Mouse (Mus musculus): ENCODE results near the gene Etv6. TPM values are rescaled to one million over a fixed set of nuclear protein-coding genes. Genes with fewer than 3 reads are reported as not detected.

Etv6 gene
- polyA plus RNA-seq, 1 experiment from 2014 or later: 14.5 TPM

DNA sequence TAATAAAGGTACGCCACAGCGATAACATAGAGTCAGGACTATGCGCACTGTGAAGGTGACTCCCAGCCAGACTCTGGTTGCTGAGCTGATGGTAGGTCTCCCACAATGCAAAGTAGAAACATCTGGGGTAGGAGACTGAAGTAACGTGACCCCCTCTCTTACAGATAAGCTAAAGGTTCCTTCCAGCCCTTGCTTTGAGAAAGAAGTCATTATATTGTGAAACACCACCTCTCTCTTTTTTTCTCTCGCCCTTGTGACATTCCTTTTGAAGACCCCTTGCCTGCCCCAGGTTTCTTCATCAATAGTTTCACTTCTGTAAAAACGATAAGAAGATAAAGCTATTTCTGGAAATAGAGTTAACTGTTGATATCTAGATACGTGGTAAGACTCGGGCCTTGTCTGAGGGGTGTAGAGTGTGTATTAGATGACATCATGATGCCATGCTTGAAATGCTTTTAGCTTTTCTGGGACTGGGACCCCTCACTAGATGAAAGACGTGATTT, 99.4 kb downstream of the Etv6 start:
- ATAC-seq (ENCODE audit: insufficient number of reproducible peaks, insufficient read depth, low FRiP score, low read depth): no peak
- Histone ChIP-seq H3K4me2 (ENCODE audit: low read length) (no peak overlapping the region), H3K4me1 (ENCODE audit: control insufficient read depth in 2 of 2, insufficient read depth in 2 of 2, low read length in 2 of 2) (peaks cover 24 to 44% of the 10 kb centered on the region in 2 experiments), H3K36me3 (ENCODE audit: control insufficient read depth, insufficient read depth, low read length) (peaks cover 14% of the 10 kb centered on the region), H3K27me3 (ENCODE audit: control insufficient read depth, insufficient read depth, low read length) (no peaks in the 10 kb centered on the region), H3K9ac (ENCODE audit: low read length) (no peak overlapping the region), H3K27ac (replicated peaks in 1 of 2; ENCODE audit: control insufficient read depth in 1 of 2, insufficient read depth in 1 of 2, low read depth in 2 of 2, low read length in 2 of 2) (no peak overlapping the region), H3K9me3 (ENCODE audit: control insufficient read depth, low read length) (no peaks in the 10 kb centered on the region), H3K4me3 (ENCODE audit: control insufficient read depth in 1 of 2, insufficient read depth in 1 of 2, low read depth in 1 of 2, low read length in 2 of 2) (no peak overlapping the region)
- 72% methylated on average over 9 of the region's 9 CpGs for WGBS

DNA sequence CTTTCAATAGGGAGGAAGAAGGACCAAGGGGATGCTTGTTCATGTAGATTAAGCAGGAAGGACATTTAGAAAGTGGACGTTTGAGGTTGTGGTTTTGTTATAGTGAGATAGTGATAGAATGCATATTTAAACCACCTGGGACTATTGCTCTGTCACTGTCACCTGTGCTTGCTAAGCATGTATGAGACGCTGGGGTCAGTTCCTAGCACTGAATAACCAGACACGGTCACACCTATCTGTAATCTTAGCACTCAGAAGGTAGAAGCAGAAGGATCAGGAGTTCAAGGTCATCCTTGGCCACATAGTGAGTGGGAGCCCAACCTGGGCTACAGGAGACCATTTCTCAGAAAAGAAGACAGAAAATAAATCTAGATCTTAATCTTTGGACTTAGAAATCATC, 100.8 kb downstream of the Etv6 start:
- no peaks in the 10 kb centered on the region for H3K9me3 ChIP-seq (ENCODE audit: control insufficient read depth, low read length)
- H3K27ac ChIP-seq (replicated peaks in 1 of 2; ENCODE audit: control insufficient read depth in 1 of 2, insufficient read depth in 1 of 2, low read depth in 2 of 2, low read length in 2 of 2): no peak overlapping the region
- H3K9ac ChIP-seq (ENCODE audit: low read length): no peak overlapping the region
- peaks cover 28 to 50% of the 10 kb centered on the region in 2 experiments for H3K4me1 ChIP-seq (ENCODE audit: control insufficient read depth in 2 of 2, insufficient read depth in 2 of 2, low read length in 2 of 2)
- H3K4me3 ChIP-seq (ENCODE audit: control insufficient read depth in 1 of 2, insufficient read depth in 1 of 2, low read depth in 1 of 2, low read length in 2 of 2): no peak overlapping the region
- WGBS: 71% methylated on average over 3 of the region's 3 CpGs
- no peak overlapping the region for H3K4me2 ChIP-seq (ENCODE audit: low read length)
- H3K36me3 ChIP-seq (ENCODE audit: control insufficient read depth, insufficient read depth, low read length): peaks cover 14% of the 10 kb centered on the region
- no peak for ATAC-seq (ENCODE audit: insufficient number of reproducible peaks, insufficient read depth, low FRiP score, low read depth)
- H3K27me3 ChIP-seq (ENCODE audit: control insufficient read depth, insufficient read depth, low read length): no peaks in the 10 kb centered on the region

DNA sequence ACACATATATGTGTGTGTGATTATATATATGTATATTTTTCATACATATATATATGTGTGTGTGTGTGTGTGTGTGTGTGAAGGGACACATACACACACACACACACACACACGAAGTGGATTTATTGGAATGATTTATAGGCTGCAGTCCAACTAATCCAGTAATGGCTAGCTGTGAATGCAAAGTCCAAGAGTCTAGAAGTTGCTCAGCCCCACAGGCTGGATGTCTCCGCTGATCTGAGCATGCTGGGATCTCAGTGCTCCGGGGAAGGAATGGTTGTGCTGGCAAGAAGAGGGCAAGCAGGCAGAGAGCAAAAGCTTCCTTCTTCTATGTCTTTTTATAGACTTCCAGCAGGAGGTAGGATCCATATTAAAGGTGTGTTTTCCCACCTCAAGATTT, 103.9 kb downstream of the Etv6 start:
- WGBS: 89% methylated on average over 3 of the region's 3 CpGs
- Histone ChIP-seq H3K9ac (ENCODE audit: low read length) (no peak overlapping the region), H3K9me3 (ENCODE audit: control insufficient read depth, low read length) (no peaks in the 10 kb centered on the region), H3K4me2 (ENCODE audit: low read length) (no peak overlapping the region), H3K27ac (replicated peaks in 1 of 2; ENCODE audit: control insufficient read depth in 1 of 2, insufficient read depth in 1 of 2, low read depth in 2 of 2, low read length in 2 of 2) (no peak overlapping the region), H3K4me3 (ENCODE audit: control insufficient read depth in 1 of 2, insufficient read depth in 1 of 2, low read depth in 1 of 2, low read length in 2 of 2) (no peak overlapping the region), H3K4me1 (ENCODE audit: control insufficient read depth in 2 of 2, insufficient read depth in 2 of 2, low read length in 2 of 2) (peaks cover 36 to 61% of the 10 kb centered on the region in 2 experiments), H3K36me3 (ENCODE audit: control insufficient read depth, insufficient read depth, low read length) (peaks cover 14% of the 10 kb centered on the region), H3K27me3 (ENCODE audit: control insufficient read depth, insufficient read depth, low read length) (no peaks in the 10 kb centered on the region)
- ATAC-seq (ENCODE audit: insufficient number of reproducible peaks, insufficient read depth, low FRiP score, low read depth): no peak

DNA sequence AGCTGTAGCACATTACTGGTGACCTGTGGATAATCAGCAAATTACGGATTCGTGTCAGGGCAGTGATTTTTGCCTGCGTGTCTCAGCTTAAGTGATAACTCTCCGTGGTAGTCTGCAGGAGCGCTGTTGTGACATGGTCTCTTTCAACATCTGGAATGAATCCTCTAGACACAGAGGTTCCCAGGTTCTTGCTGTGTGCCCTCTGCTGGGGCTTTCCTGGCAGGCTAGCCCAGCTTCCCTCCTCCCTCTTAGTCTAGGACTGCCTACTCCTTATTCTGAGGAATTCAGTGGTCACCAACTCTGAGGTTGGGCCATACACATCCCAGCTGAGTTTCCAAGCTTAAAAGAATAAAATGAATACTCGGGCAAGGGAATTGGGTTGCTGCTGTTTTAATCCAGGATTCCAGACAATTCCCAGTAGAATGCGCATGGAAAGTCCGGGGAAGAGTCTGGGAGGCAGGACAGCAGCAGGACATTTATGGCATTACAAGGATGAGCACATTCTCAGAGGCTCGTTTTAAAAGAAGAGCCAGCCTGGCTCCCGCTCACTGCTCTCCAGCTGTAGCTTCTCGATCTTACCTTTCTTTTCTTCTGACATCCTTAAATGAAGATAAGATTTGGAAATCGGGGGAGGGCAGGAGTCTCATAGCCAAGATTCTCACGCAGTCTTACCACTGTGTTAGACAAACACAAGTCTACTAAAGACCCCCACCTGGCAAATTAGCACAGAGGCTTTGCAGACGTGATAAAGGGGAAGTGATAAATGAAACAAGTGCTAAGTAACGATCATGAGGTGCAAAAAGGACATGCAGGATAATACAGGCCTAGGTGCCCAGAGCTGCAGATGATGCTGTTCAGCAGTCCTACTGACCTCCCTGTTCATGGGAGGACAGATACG, 105.5 kb downstream of the Etv6 start:
- Histone ChIP-seq H3K4me3 (ENCODE audit: control insufficient read depth in 1 of 2, insufficient read depth in 1 of 2, low read depth in 1 of 2, low read length in 2 of 2) (no peak overlapping the region), H3K9ac (ENCODE audit: low read length) (peak overlapping the region; percentile 35; the same call in 1 of the 2 replicates), H3K4me1 (ENCODE audit: control insufficient read depth in 2 of 2, insufficient read depth in 2 of 2, low read length in 2 of 2) (peaks cover 36 to 72% of the 10 kb centered on the region in 2 experiments), H3K27me3 (ENCODE audit: control insufficient read depth, insufficient read depth, low read length) (no peaks in the 10 kb centered on the region), H3K36me3 (ENCODE audit: control insufficient read depth, insufficient read depth, low read length) (peaks cover 14% of the 10 kb centered on the region), H3K9me3 (ENCODE audit: control insufficient read depth, low read length) (no peaks in the 10 kb centered on the region), H3K27ac (replicated peaks in 1 of 2; ENCODE audit: control insufficient read depth in 1 of 2, insufficient read depth in 1 of 2, low read depth in 2 of 2, low read length in 2 of 2) (peak overlapping the region in 1 of 2 experiments; percentile 12; a peak in 1 of 4 replicates), H3K4me2 (ENCODE audit: low read length) (no peak overlapping the region)
- ATAC-seq (ENCODE audit: insufficient number of reproducible peaks, insufficient read depth, low FRiP score, low read depth): no peak
- 45% methylated on average over 16 of the region's 16 CpGs for WGBS

DNA sequence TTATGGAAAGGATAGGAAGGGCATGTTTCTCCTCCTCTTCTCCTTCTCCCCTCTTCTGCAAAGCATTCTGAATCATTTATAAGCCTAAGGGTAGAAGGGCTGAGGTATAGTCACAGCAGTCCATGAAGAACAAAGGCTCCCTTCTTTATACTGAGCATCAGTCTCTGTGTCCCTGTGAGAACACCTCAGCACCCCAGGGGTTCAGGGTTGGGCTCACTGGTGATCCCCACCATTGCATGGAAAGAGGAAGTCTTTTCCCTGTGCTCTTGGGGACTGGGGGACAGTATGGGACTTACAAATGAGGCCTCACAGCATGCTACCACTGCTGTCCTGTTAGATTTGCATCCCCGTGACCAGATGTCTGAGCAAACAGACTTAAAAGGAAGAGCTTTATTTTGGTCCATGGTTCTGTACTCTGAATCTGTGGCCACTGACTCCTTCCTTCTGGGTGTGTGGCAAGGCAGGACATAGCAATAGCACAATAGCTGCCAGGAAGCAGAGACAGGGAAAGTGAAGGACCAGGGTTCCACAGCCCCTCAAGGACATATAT, 106.2 kb downstream of the Etv6 start:
- WGBS: 78% methylated on average over 1 of the region's 1 CpGs
- H3K9ac ChIP-seq (ENCODE audit: low read length): no peak overlapping the region

DNA sequence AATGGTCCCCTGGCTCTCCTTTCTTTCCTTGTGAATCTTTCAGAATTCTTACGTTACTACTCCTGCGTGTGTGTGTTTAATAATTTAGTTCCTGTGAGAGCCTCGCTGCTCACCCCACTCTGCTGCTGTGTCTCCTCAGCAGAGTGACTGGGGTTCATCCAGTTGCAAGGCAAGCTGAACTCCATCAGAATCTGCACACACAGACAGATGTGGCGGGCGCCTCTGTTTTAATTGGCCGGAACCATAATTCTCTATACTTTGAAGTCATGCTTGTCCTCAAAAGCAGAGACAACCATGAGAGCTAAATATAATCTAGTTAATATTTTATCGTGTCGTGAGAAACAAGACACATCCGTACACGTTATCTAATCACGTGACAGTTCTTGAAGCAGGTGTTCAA, 107.2 kb downstream of the Etv6 start:
- H3K27ac ChIP-seq (replicated peaks in 1 of 2; ENCODE audit: control insufficient read depth in 1 of 2, insufficient read depth in 1 of 2, low read depth in 2 of 2, low read length in 2 of 2): peak overlapping the region; percentile 92
- no peak overlapping the region for H3K4me2 ChIP-seq (ENCODE audit: low read length)
- peaks cover 38 to 80% of the 10 kb centered on the region in 2 experiments for H3K4me1 ChIP-seq (ENCODE audit: control insufficient read depth in 2 of 2, insufficient read depth in 2 of 2, low read length in 2 of 2)
- H3K36me3 ChIP-seq (ENCODE audit: control insufficient read depth, insufficient read depth, low read length): peaks cover 10% of the 10 kb centered on the region; the same call in 1 of the 2 replicates
- no peak for ATAC-seq (ENCODE audit: insufficient number of reproducible peaks, insufficient read depth, low FRiP score, low read depth)
- no peaks in the 10 kb centered on the region for H3K9me3 ChIP-seq (ENCODE audit: control insufficient read depth, low read length)
- WGBS: 70% methylated on average over 11 of the region's 11 CpGs
- no peak overlapping the region for H3K4me3 ChIP-seq (ENCODE audit: control insufficient read depth in 1 of 2, insufficient read depth in 1 of 2, low read depth in 1 of 2, low read length in 2 of 2)
- H3K9ac ChIP-seq (ENCODE audit: low read length): no peak overlapping the region
- H3K27me3 ChIP-seq (ENCODE audit: control insufficient read depth, insufficient read depth, low read length): no peaks in the 10 kb centered on the region

More for the DNA sequence above, 106.2 kb downstream of the Etv6 start:
- Histone ChIP-seq H3K4me1 (ENCODE audit: control insufficient read depth in 2 of 2, insufficient read depth in 2 of 2, low read length in 2 of 2) (peaks cover 36 to 73% of the 10 kb centered on the region in 2 experiments), H3K36me3 (ENCODE audit: control insufficient read depth, insufficient read depth, low read length) (peaks cover 14% of the 10 kb centered on the region), H3K9me3 (ENCODE audit: control insufficient read depth, low read length) (no peaks in the 10 kb centered on the region), H3K4me2 (ENCODE audit: low read length) (no peak overlapping the region), H3K27ac (replicated peaks in 1 of 2; ENCODE audit: control insufficient read depth in 1 of 2, insufficient read depth in 1 of 2, low read depth in 2 of 2, low read length in 2 of 2) (peak overlapping the region in 1 of 2 experiments; percentile 92; a peak in 2 of 4 replicates), H3K4me3 (ENCODE audit: control insufficient read depth in 1 of 2, insufficient read depth in 1 of 2, low read depth in 1 of 2, low read length in 2 of 2) (no peak overlapping the region), H3K27me3 (ENCODE audit: control insufficient read depth, insufficient read depth, low read length) (no peaks in the 10 kb centered on the region)
- no peak for ATAC-seq (ENCODE audit: insufficient number of reproducible peaks, insufficient read depth, low FRiP score, low read depth)

DNA sequence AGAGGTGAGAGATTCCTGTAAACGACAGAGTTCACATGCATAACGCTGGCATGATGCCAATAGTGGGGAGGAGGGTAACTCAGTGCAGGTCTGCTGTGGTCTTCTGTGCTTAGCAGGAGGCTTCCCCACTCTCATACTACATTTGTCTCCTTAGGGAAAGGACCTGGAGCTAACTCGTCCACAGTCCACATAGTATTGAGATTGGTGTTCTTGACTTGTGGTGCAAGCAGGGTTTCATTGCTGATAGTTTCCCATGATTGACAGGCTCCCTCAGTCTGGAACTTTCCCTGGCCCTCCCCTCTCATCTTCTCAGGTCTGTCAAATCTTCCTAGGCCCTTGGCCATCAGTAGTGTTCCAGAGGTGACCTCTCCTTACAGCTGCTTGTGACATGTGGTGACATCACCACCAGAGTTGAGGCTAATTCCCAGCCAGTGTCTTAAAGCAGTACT, 108.2 kb downstream of the Etv6 start:
- peak overlapping the region; percentile 1 for H3K9ac ChIP-seq (ENCODE audit: low read length)
- peak overlapping the region; percentile 43; the same call in 1 of the 2 replicates for H3K4me2 ChIP-seq (ENCODE audit: low read length)
- no peaks in the 10 kb centered on the region for H3K27me3 ChIP-seq (ENCODE audit: control insufficient read depth, insufficient read depth, low read length)
- WGBS: 5% methylated on average over 3 of the region's 3 CpGs
- no peak overlapping the region for H3K4me3 ChIP-seq (ENCODE audit: control insufficient read depth in 1 of 2, insufficient read depth in 1 of 2, low read depth in 1 of 2, low read length in 2 of 2)
- ATAC-seq (ENCODE audit: insufficient number of reproducible peaks, insufficient read depth, low FRiP score, low read depth): peak; percentile 59
- peak overlapping the region; percentile 92 for H3K27ac ChIP-seq (replicated peaks in 1 of 2; ENCODE audit: control insufficient read depth in 1 of 2, insufficient read depth in 1 of 2, low read depth in 2 of 2, low read length in 2 of 2)
- peaks cover 10% of the 10 kb centered on the region; the same call in 1 of the 2 replicates for H3K36me3 ChIP-seq (ENCODE audit: control insufficient read depth, insufficient read depth, low read length)
- no peaks in the 10 kb centered on the region for H3K9me3 ChIP-seq (ENCODE audit: control insufficient read depth, low read length)
- H3K4me1 ChIP-seq (ENCODE audit: control insufficient read depth in 2 of 2, insufficient read depth in 2 of 2, low read length in 2 of 2): peaks cover 36 to 80% of the 10 kb centered on the region in 2 experiments

All from heart, embryonic 14.5 days (tissue).